ENCODE assay signal across 9 mouse cellular contexts in the genomic region with DNA sequence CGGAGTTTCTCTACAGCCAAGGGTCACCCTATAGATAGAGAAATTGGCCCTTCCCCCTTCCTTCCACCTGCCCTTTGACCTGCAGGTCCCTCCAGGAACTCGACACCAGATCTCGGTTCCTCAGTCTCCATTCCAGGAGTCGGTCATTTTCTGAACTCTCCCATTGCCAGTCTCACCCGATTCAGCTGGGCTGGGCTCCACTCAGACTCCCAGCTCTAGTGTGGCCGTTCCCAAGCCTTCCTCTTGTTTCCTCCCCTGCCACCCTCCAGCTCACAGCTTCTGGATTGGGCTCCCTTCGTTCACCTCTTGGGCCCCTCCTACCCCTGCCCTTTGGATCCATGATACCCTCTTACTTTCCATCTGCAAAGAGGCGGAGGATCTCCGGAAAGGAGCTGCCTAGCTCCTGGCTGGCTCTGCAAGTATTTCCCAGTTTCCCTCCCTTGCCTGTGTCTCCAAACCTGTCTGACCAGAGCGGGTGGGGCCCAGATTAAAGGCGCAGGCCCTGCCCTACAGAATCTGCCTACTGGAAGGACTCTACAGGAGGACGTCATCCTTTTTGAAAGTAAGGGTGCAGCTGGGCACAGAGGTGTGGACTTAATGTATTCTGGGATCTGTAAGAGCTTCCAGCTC. TPM values are rescaled to one million over a fixed set of nuclear protein-coding genes. Genes with fewer than 3 reads are reported as not detected.
DNase-seq lines count a peak whose midpoint lies in the region; ATAC-seq and TF ChIP-seq lines count a peak whose summit lies in the region.
"Had no signal": no experiment of that assay in that cellular context is flagged by ENCODE, and none has a peak within 500 bp of the region (broad histone marks: within the 10 kb centered on the region; RNA-seq: fewer than 3 reads in every experiment).

No protein-coding gene starts in this region.

- H3K9ac ChIP-seq in ES-Bruce4 (ENCODE audit: low read depth, poor library complexity, severe bottlenecking): peak overlapping the region; percentile 87
- peak overlapping the region; percentile 37; the same call in 1 of the 2 replicates for H3K9ac ChIP-seq in kidney, postnatal 0 days (ENCODE audit: low read depth, low read length)

- peak overlapping the region; percentile 41 for H3K4me3 ChIP-seq in ES-Bruce4 (ENCODE audit: low read depth, low read length)
- peak overlapping the region; percentile 0; the same call in 1 of the 2 replicates for H3K4me3 ChIP-seq in kidney, postnatal 0 days (replicated peaks; ENCODE audit: low read depth, low read length)
- peak overlapping the region; percentile 15 for H3K4me3 ChIP-seq in lung, adult 2 months (replicated peaks; ENCODE audit: extremely low read depth, low read depth, low read length)

- no peaks in the 10 kb centered on the region for H3K36me3 ChIP-seq in ES-Bruce4 (ENCODE audit: control insufficient read depth, insufficient read depth, low read length, poor library complexity, severe bottlenecking)
- no peaks in the 10 kb centered on the region for H3K36me3 ChIP-seq in kidney, postnatal 0 days (ENCODE audit: insufficient read depth, low read length)

- no peaks in the 10 kb centered on the region for H3K27me3 ChIP-seq in ES-Bruce4 (ENCODE audit: control insufficient read depth, insufficient read depth, low read length, poor library complexity, severe bottlenecking)
- no peaks in the 10 kb centered on the region for H3K27me3 ChIP-seq in kidney, postnatal 0 days (ENCODE audit: insufficient read depth, low read length)
- H3K27me3 ChIP-seq: forebrain, embryonic 12.5 days had no signal

- ATAC-seq in kidney, postnatal 0 days (replicated peaks; ENCODE audit: low FRiP score, low read depth): no peak

- no peaks in the 10 kb centered on the region for H3K4me1 ChIP-seq in ES-Bruce4 (ENCODE audit: control insufficient read depth, insufficient read depth, low read length)
- H3K4me1 ChIP-seq in kidney, postnatal 0 days (replicated peaks; ENCODE audit: insufficient read depth, low read length): peaks cover 17% of the 10 kb centered on the region
- H3K4me1 ChIP-seq in lung, adult 2 months (ENCODE audit: control insufficient read depth, insufficient read depth, low read length): peaks cover 7% of the 10 kb centered on the region

- TF ChIP-seq EP300 in ES-Bruce4 (IDR thresholded peaks at IDR 0.05; ENCODE audit: insufficient read depth, low read depth, low read length): peak; percentile 45; the same call in 1 of the 2 replicates

- TF ChIP-seq POLR2A in ES-Bruce4 (IDR thresholded peaks at IDR 0.05; ENCODE audit: insufficient read depth, low read length): no peak
- peak; percentile 41; the same call in 1 of the 2 replicates for TF ChIP-seq POLR2A in lung, adult 2 months (IDR thresholded peaks at IDR 0.05; ENCODE audit: borderline replicate concordance, extremely low read depth, low read depth, low read length)

- peak overlapping the region; percentile 80 for H3K4me2 ChIP-seq in kidney, postnatal 0 days (ENCODE audit: low read length)

- DNase-seq in R1 (ENCODE audit: low read depth, low spot score): peak; percentile 84
- no peak for DNase-seq in kidney, postnatal 0 days (ENCODE audit: low spot score)
- peak; percentile 40 for DNase-seq in lung, adult 2 months
- no peak for DNase-seq in T-cell, adult 2 months (ENCODE audit: low spot score)
- no peak for DNase-seq in gastrocnemius, postnatal 10 days
- no peak for DNase-seq in adrenal gland, postnatal 4 days (ENCODE audit: low spot score in 2 of 2)
- DNase-seq: adrenal gland, postnatal 10 days had no signal

- no peaks in the 10 kb centered on the region for H3K9me3 ChIP-seq in ES-Bruce4 (replicated peaks; ENCODE audit: control insufficient read depth, insufficient read depth, low read length, poor library complexity, severe bottlenecking)
- H3K9me3 ChIP-seq in kidney, postnatal 0 days (replicated peaks; ENCODE audit: low read length): no peaks in the 10 kb centered on the region
- H3K9me3 ChIP-seq: forebrain, embryonic 12.5 days had no signal

- 48% methylated on average over 12 of the region's 12 CpGs for WGBS in kidney, postnatal 0 days
- 53% methylated on average over 12 of the region's 12 CpGs for WGBS in lung, adult 2 months

- H3K27ac ChIP-seq in ES-Bruce4 (ENCODE audit: insufficient read depth, low read length): peak overlapping the region; percentile 83
- peak overlapping the region; percentile 8; the same call in 1 of the 2 replicates for H3K27ac ChIP-seq in kidney, postnatal 0 days
- H3K27ac ChIP-seq: forebrain, embryonic 12.5 days had no signal

- no peak for TF ChIP-seq CTCF in ES-Bruce4 (IDR thresholded peaks at IDR 0.05; ENCODE audit: low read depth, low read length)
- TF ChIP-seq CTCF in kidney, postnatal 0 days (IDR thresholded peaks at IDR 0.05; ENCODE audit: low read depth): no peak
- TF ChIP-seq CTCF in lung, adult 2 months (IDR thresholded peaks at IDR 0.05; ENCODE audit: insufficient read depth, low read length): no peak

RNA-seq across cellular contexts. Expression of a gene that starts 1.8 kb away (rescaled TPM):
- 9.1 and 12.8 TPM in 2 replicates for polyA plus RNA-seq in ES-Bruce4 (2011; ENCODE audit: insufficient read depth, insufficient read length, low read depth, missing spikeins)
- 6.3 and 7.4 TPM in 2 replicates for polyA plus RNA-seq in kidney, postnatal 0 days (2015; fragmentation: Nextera tagmentation; extraction: Ambion mirVana)
- polyA plus RNA-seq in lung, adult 2 months (2012; rRNA removed): 12.4 and 31.8 TPM in 2 replicates
- 1 to 10 TPM; 1.1 to 1.2 TPM for total RNA-seq in gastrocnemius, postnatal 10 days (2021)
- total RNA-seq in adrenal gland, postnatal 4 days (2021): 1 to 10 TPM; 3.5 to 3.7 TPM

RNA-seq across cellular contexts. Expression of a gene that starts 1.9 kb away (rescaled TPM):
- polyA plus RNA-seq in ES-Bruce4 (2011; ENCODE audit: insufficient read depth, insufficient read length, low read depth, missing spikeins): 70.7 and 84.2 TPM in 2 replicates
- 26.7 and 30.9 TPM in 2 replicates for polyA plus RNA-seq in kidney, postnatal 0 days (2015; fragmentation: Nextera tagmentation; extraction: Ambion mirVana)
- polyA plus RNA-seq in lung, adult 2 months (2012; rRNA removed): 48.4 and 63.7 TPM in 2 replicates
- 10 to 100 TPM; 31.1 to 43.9 TPM for total RNA-seq in gastrocnemius, postnatal 10 days (2021)
- total RNA-seq in adrenal gland, postnatal 4 days (2021): 10 to 100 TPM; 68.2 to 69.0 TPM

RNA-seq across cellular contexts. Expression of a gene that starts 9.3 kb away (rescaled TPM):
- polyA plus RNA-seq in ES-Bruce4 (2011; ENCODE audit: insufficient read depth, insufficient read length, low read depth, missing spikeins): 89.0 and 93.3 TPM in 2 replicates
- polyA plus RNA-seq in kidney, postnatal 0 days (2015; fragmentation: Nextera tagmentation; extraction: Ambion mirVana): 306 and 328 TPM in 2 replicates
- 148 and 183 TPM in 2 replicates for polyA plus RNA-seq in lung, adult 2 months (2012; rRNA removed)
- total RNA-seq in gastrocnemius, postnatal 10 days (2021): 10 to 100 TPM; 48.2 to 52.1 TPM
- 100 to 1,000 TPM; 163 to 166 TPM for total RNA-seq in adrenal gland, postnatal 4 days (2021)

RNA-seq across cellular contexts. Expression of a gene that starts 30.2 kb away (rescaled TPM):
- polyA plus RNA-seq in ES-Bruce4 (2011; ENCODE audit: insufficient read depth, insufficient read length, low read depth, missing spikeins): 4.9 and 6.8 TPM in 2 replicates
- polyA plus RNA-seq in kidney, postnatal 0 days (2015; fragmentation: Nextera tagmentation; extraction: Ambion mirVana): 15.4 and 16.6 TPM in 2 replicates
- polyA plus RNA-seq in lung, adult 2 months (2012; rRNA removed): 19.1 and 29.1 TPM in 2 replicates
- 1 to 10 TPM; 1.2 to 1.6 TPM for total RNA-seq in gastrocnemius, postnatal 10 days (2021)
- 1 to 10 TPM; 4.9 to 6.4 TPM for total RNA-seq in adrenal gland, postnatal 4 days (2021)

RNA-seq across cellular contexts. Expression of a gene that starts 37.2 kb away (rescaled TPM):
- 584 and 609 TPM in 2 replicates for polyA plus RNA-seq in ES-Bruce4 (2011; ENCODE audit: insufficient read depth, insufficient read length, low read depth, missing spikeins)
- 373 and 411 TPM in 2 replicates for polyA plus RNA-seq in kidney, postnatal 0 days (2015; fragmentation: Nextera tagmentation; extraction: Ambion mirVana)
- polyA plus RNA-seq in lung, adult 2 months (2012; rRNA removed): 59.5 and 77.6 TPM in 2 replicates
- 100 to 1,000 TPM; 177 to 190 TPM for total RNA-seq in gastrocnemius, postnatal 10 days (2021)
- total RNA-seq in adrenal gland, postnatal 4 days (2021): 100 to 1,000 TPM; 272 to 299 TPM

Comparison
In these comparisons a context has a peak if more than half of its experiments do, and no peak if none do; other contexts are left out.
1. DNase-seq: peak in R1 (single experiment) and lung, adult 2 months (single experiment); none in kidney, postnatal 0 days (single experiment), T-cell, adult 2 months (single experiment), gastrocnemius, postnatal 10 days (single experiment) and adrenal gland, postnatal 4 days (0 of 2).
2. Peak in every context shown above with its lines, with median percentiles within 50 percentile points of each other: H3K4me3 ChIP-seq.